Mouse (Mus musculus): ENCODE measurements around the gene Prkaa1.

The Prkaa1 gene

GRCm38 (mm10) chr15:5129111-5129805 is 14.4 kb upstream of the Prkaa1 start:
- in situ Hi-C loops (cut with MboI, MseI) = no loop called here

DNA sequence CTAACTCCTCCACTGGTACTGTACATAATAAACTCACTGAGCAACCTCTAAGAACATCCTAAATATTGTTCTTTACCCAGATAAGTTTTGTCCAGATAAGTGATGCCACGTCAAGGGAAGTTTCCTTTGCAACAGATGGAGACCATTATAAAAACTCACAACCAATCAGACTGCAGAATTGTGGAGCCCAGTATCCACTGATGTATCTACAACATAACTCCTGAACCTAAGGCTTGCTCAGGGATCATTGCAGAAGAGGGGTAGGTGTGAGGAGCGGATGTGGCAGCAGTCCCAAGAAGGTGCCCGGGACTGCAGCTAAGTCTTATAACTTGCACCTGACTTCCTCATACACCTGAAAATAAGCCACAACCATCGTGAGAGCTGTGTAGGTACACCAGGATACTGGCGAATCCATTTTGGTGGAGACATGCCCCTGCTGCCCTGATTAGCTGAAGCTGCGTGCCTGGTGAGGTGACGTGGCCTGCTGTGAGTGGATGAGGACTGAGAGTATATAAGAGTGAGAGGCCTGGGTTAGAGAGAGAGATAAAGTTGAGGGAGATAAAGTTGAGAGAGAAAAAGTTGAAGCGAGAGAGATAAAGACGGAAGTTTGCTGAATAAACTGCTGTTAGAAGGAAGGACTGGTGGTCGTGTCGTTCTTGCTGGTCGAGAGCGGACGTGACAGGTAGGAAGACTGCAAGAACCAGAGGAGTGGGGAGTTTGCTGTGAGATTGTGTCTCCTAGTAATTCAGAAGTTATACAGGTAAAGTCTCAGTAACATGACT is 12.6 kb upstream of the Prkaa1 start:
- in situ Hi-C loops (cut with MboI, MseI) = loop anchor here (10.0 kb wide), 1 partner anchor 1474 kb away; no protein-coding TSS in a partner anchor

DNA sequence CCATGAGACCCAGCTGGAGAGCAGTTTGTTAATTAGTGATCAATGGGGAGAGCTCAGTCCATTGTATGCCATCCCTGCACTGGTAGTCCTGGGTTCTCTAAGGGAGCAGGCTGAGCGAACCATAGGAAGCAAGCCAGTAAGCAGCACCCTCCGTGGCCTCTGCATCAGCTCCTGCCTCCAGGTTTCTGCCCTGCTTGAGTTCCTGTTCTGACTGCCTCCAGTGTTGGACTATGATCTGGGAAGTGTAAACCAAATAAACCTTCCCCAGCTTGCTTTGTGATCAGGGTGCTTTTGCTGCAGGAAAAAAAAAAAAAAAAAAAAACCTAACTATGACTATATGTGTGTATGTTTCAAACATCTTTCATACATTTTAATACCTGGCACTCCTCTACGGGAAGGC is 10.4 kb upstream of the Prkaa1 start:
- in situ Hi-C loops (cut with MboI, MseI) = loop anchor here (10.0 kb wide), 1 partner anchor 1472 kb away; no protein-coding TSS in a partner anchor

- in situ Hi-C loops (cut with MboI, MseI) = loop anchor here (10.0 kb wide), 1 partner anchor 1471 kb away; no protein-coding TSS in a partner anchor
Measured at GRCm38 (mm10) chr15:5134179-5134578, 9.5 kb upstream of the Prkaa1 start.

DNA sequence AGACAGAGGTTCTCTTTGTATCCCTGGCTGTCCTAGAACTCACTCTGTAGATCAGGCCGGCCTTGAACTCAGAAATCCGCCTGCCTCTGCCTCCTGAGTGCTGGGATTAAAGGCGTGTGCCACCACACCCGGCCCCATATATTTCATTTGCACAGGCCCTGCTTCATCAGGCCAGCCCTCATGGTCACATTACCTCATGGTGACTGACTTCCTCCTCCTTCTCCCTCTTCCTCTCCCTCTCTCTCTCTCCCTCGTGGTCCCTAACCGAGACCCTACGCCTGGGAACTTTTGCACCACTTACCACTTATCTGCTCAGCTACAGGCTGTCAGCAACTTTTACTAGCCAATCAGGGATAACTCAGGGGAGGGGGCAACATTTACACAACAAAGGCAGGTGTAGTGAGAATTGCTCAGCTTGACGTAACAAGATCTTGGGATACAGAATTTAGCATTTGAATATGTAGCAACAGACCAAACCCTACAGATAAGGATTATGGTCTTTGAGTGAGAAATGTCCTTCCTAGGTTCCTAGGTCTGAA is 8.6 kb upstream of the Prkaa1 start:
- in situ Hi-C loops (cut with MboI, MseI) = loop anchor here (10.0 kb wide), 1 partner anchor 1470 kb away; no protein-coding TSS in a partner anchor

DNA sequence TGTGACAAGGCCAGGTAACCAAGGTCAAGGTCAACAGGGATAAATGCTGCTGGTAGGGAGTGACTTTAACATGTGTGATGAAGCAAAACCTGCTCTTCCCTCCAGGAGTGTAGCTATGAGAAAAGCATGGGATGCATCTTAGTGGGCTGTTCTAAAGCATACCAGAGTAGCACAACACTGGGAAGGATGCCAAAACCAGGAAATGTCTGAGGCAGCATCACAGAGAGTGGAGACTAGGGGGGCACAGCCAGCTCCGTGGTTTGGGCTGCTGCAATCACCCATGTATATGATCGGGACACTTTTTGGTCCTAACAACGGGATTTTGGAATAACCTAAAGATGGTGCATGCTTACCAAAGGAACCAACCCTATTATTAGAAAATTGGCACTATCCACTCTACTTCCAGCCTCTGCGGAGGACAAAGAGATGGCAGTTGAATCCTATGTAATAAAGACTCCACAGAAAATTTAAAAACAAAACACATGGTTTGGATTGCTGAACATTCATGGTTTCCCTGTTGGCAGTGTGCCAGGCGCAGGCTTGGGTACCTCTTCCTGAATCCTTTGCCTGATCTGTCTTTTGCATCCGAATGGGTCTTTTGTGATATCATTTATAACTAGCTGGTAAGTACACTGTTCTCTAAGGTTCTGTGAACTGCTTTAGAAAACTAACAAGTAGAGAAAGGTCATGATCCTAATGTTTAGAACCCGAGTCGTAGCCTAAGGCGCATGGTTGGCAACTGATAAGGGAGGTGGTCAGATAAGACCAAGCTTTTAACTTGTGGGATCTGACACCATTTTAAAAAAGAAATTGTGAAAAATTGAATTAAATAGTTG is 5.4 kb upstream of the Prkaa1 start:
- in situ Hi-C loops (cut with MboI, MseI) = loop anchor here (10.0 kb wide), 1 partner anchor 1467 kb away; no protein-coding TSS in a partner anchor

- in situ Hi-C loops (cut with MboI, MseI) = loop anchor here (10.0 kb wide), 1 partner anchor 1465 kb away; no protein-coding TSS in a partner anchor
Measured at GRCm38 (mm10) chr15:5139366-5139765, 4.3 kb upstream of the Prkaa1 start.

- in situ Hi-C loops (cut with MboI, MseI) = loop anchor here (10.0 kb wide), 1 partner anchor 1465 kb away; no protein-coding TSS in a partner anchor
Measured at GRCm38 (mm10) chr15:5139863-5140262, 3.8 kb upstream of the Prkaa1 start.

GRCm38 (mm10) chr15:5140357-5140756 is 3.3 kb upstream of the Prkaa1 start:
- in situ Hi-C loops (cut with MboI, MseI) = no loop called here

GRCm38 (mm10) chr15:5142047-5142446 is 1.6 kb upstream of the Prkaa1 start:
- in situ Hi-C loops (cut with MboI, MseI) = no loop called here

DNA sequence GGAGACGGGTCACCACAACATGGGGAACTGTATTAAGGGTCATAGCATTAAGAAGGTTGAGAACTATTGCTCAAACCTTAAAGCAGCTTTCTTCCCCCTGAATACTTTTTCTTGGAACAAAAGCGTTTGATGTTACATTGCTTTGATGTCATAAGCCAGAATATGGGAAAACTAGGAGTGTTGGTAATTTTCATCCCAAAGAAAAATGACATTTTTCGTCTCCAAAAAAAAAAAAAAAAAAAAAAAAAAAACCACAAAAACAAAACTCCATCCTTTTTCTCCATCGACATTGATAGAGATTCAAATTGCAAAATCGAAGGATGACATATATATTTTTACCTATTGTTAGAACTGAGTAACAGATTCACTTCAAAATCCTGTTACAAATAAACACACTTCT is 947 bp upstream of the Prkaa1 start:
- in situ Hi-C loops (cut with MboI, MseI) = no loop called here

- in situ Hi-C loops (cut with MboI, MseI) = no loop called here
Measured at GRCm38 (mm10) chr15:5144021-5144778, 539 bp downstream of the Prkaa1 start.

DNA sequence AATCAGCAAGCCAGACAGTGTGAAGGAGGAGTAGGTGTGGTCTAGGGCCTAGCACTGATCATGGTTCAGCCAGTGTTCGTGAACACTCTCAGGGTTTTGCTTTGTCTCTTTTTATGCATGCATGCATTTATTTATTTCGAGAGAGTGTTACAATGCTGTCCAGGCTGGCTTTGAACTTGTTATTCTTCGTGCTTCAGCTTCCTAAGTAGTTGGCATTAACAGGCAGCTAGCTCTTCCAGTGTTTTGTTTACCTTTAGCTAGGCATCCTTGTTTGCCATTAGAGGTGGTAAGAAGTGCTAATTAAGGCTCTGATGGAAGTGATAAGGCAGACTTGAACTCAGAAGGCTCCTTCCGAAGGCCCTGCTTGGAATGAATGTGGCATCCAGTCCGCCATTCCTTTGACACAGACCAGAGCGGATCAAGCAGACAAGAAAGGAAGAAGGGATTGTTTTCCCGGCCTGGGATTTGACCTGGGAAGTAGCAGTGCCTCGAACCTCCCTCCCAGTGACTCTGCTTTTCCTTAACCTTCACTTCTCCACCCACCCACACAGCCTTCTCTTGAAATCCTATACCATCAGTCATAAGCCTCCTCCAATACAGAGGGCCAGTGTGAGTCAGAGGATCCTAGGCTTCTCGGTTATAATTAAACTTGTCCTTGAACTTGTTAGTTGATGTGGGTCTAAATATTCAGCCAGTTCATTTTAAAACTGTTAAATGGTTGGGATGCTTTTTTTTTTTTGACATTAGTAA is 1.7 kb downstream of the Prkaa1 start:
- in situ Hi-C loops (cut with MboI, MseI) = no loop called here

DNA sequence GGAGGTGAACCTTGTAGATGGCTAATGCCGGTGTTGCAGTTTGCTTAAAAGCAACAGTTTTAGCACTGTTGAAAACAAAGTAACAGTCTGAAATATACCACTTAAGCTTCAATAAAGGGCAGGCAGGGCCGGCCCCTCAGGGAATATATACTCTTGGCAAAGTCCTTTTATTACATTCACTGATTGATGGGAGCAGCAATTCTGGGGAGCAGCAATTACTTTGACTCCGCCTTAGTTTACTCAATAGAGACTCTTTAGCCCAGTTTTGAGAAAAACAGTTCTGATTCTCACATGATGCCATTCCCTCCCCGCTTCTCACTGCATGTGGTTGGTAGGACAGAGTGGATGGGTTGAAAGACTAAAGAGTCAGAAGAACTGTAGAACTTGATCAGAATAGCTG is 5.5 kb downstream of the Prkaa1 start:
- in situ Hi-C loops (cut with MboI, MseI) = no loop called here

DNA sequence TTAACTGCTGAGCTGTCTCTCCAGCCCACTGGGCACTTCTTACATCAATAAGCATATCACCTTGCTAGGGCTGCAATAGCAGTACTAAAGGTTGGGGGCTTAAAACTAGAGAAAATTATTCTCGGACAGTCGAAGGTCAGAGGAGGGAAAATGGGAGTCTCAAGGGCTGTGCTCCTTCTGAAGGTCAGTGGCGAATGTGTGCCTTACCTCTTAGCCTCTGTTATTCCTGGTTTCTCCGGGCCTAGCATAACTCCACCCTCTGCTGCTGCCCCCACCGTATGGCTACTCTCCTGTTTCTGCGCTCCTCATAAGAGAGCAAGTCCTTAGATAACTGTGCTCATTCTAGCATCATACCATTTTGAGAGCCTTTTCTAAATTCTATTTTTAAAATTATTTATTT is 8.5 kb downstream of the Prkaa1 start:
- in situ Hi-C loops (cut with MboI, MseI) = no loop called here

- in situ Hi-C loops (cut with MboI, MseI) = no loop called here
Measured at GRCm38 (mm10) chr15:5154621-5155020, 11.0 kb downstream of the Prkaa1 start.

DNA sequence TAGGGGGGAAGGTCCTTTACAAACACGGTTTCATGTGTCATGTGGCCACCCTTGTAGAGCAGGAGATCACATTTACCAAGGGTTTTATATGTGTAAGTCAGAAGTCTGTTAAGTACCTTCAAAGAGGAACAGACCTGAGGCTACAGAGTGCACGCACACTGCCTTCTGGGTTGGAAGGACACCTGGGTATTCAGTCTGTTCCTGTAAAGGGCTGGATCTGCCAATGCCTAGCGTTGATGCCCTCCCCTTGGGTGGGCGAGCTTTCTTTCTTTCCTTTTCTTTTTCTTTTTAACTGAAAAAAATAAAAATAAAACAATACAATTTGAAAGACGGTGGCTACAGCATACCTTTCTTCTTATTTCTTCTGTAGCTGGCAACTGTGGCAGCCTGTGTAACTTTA is 11.4 kb downstream of the Prkaa1 start:
- in situ Hi-C loops (cut with MboI, MseI) = no loop called here

DNA sequence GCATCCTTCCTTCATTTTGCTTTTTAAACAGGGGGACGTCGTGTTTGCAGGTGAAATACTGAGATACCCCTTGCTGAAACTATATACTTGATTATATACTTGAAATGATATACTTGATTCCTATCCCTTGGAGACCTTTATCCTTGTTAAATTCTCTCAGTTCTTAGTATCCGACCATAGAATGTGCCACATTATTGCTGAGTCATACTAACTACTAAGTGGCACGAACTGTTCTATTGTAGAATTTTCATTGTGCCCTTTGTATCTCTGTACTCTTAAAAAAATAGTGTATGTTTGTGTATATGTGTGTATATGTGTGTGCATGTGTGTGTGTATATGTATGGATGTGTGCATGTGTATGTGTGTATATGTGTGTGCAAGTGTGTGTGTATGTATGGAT is 12.7 kb downstream of the Prkaa1 start:
- in situ Hi-C loops (cut with MboI, MseI) = no loop called here

DNA sequence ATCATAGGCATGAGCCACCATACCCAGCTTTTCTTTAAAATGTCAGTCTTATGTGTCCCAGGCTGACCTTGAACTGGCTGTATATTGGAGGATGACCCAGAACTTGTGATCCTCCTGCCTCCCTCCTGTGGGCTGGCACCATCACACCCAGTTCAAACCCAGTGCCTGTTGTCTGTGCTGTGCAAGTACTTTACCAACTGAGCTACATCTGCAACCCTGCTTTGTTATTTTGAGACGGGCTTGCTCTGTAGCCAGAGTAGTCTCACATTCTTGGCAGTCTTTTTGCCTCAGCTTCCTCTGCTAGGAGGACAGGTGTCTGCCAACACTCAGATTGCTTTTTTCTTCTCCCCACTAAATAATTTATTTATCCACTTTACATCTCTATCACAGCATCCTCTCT is 13.7 kb downstream of the Prkaa1 start:
- in situ Hi-C loops (cut with MboI, MseI) = no loop called here

GRCm38 (mm10) chr15:5158827-5159226 is 15.2 kb downstream of the Prkaa1 start:
- in situ Hi-C loops (cut with MboI, MseI) = no loop called here

Measured in regulatory T cell (primary cell).